Mouse (Mus musculus): Measurements from ENCODE around the gene Cycs. TPM values are rescaled to one million over a fixed set of nuclear protein-coding genes. Genes with fewer than 3 reads are reported as not detected.
A peak's percentile ranks its signal among the peaks of the same experiment; 100 is the strongest.
"Not testable (repeated sequence)": the region's sequence is repeated elsewhere in the genome, so short reads cannot be mapped to it uniquely, and the experiment has no call there.

Gene Cycs
- total RNA-seq (2021), result 10 to 100 TPM; 41.3 to 49.1 TPM
- long read RNA-seq, experiment 1, transcript Cycs-202 (3 exons, 3,123 nt), result major isoform, 363 of 374 reads
- long read RNA-seq, experiment 1, partial matches to known transcripts, result 0 of 374 reads
- long read RNA-seq, experiment 1, other reads (novel, unspliced or antisense), result 8 of 374 reads
- long read RNA-seq, experiment 2, transcript Cycs-202 (3 exons, 3,123 nt), result major isoform, 225 of 236 reads
- long read RNA-seq, experiment 2, partial matches to known transcripts, result 6 of 236 reads
- long read RNA-seq, experiment 2, other reads (novel, unspliced or antisense), result 3 of 236 reads

DNA sequence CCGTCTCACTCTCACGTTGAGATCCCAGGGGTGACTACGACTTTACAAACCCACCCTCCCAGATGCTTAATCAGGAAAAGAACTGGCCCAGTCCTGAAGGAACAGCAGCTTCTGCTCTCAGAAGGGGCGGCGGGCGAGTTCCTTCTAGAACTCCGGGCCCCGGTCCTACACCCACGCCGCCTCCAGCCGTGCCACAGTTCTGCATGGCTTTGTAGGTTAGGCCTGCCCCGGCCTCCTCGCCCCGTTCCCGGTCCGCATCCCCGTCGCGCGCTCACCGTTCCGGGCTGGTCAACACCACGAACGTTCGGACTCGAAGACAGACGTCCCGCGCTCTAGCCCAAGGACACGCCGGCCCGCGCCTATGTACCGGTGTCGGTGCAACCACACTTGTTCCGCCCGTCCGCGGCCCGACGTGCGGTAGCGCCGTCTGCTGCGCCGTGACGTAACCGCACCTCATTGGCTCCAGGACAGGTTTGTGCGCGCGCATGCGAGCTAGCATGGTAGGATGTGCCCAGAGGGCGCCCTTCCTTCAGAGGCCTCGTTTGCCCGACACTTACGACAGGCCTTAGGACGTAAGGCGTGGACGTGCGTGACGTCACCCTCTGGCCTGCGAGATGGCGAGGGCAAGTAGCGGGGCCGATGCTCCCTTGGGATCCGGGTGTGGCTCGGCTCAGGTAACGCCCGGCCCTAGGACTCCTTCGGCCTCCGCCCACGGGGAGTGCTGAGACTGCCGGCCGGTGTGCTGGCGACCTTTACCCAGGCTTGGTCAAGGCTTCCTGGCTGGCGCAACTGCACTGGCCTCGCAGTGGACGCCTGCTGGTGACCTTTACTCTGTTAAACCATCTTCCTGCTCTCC is at the start of gene Cycs:
Gene Cycs, minus strand, starts transcription at position 398 of the 856 bp plus-strand sequence.
- peak; percentile 96 to 99 for DNase-seq (ENCODE audit: low spot score in 2 of 2)

DNA sequence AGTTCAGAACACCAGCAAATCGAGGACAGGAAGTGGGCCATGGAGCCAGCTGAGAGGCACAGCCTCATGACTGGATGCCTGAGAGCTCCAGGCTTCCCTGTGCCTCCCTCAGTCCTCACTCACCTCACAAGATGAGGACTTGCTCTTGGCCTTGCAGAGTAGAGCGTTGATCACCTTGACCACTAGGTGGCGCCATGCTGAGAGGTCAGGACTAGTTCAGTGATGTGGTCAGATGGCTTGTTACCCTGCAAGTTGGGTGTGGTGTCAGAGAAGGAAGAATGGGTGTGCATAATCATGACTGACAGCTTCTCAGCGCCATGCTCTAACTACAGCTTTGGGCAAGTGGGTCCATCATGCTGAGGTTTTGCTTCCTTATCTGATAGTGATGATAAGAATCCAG is 35.3 kb upstream of the Cycs start:
- no peak for DNase-seq (ENCODE audit: low spot score in 2 of 2)

GRCm38 (mm10) chr6:50598560-50598959 is 32.2 kb upstream of the Cycs start:
- DNase-seq (ENCODE audit: low spot score in 2 of 2), result no peak

DNA sequence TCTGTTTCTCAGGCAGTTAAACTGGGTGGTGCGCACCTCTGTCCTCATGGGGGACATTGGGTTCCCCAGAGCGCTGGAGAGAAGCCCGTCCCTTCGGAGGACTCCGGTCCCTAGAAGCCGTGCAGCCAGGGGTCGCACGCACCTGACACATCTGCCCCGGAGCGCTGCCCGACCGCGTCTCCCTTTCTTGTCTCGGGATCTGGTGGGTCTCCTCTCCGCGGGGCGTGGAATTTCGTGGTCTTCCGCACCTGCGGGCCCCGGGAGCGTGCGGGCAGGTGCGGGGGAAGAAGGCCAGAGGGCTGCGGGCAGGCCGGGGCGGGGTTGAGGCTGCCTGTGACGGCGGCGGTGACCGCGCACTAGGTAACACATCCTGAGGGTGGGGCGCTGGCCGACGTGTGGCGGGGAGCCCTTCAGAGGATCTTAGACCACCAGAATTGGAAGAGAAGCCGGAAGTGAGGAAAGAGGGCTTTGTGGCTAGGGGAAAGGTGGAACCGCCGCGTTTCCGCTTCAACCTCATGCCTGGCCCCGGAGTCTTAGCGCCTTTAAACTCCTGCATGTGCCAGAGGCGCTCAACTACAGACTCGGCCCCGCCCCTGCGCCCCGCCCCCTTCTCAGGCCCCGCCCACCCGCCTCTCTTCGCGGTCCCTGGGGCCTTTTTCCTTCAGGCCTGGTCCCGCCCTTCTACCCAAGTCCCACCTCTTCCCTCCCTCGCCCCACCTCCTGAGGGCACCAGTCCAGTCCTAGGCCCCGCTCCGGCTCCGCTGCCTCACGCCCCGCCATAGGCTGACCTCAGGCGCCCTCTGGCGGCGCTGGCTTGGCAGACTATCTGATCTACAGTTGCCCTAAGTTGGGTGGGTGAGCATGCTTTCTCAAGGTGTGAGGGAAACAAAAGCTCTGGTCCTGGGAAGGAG is 30.2 kb upstream of the Cycs start, which contains the start of gene 4921507P07Rik:
Gene 4921507P07Rik, minus strand, starts transcription at position 332 of the 911 bp plus-strand sequence.
- DNase-seq (ENCODE audit: low spot score in 2 of 2), result peak; percentile 83 to 92

DNA sequence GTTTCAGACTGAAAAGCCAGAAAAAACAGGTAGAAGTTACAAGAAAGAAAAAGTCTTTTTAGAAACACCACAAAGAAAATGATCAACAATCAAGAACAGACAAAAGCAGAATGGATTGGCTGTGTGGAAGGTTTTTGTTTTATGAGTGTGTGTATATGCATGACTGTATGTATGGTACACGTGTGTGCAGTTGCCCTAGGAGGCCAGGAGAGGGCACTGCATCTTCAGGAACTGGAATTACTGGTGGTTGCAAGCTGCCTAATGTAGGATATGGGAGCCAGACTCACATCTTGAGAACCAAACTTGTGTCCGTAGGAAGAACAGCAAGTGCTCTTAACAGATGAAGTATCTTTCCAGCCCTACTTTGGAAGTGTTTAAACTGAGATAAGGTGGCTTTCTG is 28.0 kb upstream of the Cycs start:
- no peak for DNase-seq (ENCODE audit: low spot score in 2 of 2)

DNA sequence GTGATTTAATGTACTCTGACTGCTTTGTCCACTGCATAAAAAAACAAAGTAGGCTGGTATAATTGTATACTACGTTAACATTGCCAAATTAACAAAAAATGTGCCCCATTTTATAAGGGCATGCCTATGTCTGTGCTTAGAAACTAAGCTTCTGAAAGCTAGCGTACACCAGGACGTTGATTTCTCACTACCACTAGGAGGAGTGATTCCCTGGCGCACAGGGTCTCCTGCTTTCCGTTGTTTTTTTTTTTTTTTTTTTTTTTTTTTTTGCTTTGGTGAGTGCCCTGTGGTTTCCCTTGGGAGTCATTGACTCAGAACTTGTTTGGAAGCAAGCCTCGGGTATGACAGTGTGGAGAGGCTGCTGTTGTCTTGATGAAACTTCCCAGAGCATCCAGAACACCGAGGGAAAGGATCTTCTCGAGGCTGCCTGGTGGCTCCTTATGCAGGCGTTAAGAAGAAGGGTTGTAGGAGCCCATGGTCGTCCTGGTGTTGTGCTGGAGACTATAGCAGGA is 27.1 kb upstream of the Cycs start:
- no peak for DNase-seq (ENCODE audit: low spot score in 2 of 2)

- no peak for DNase-seq (ENCODE audit: low spot score in 2 of 2)
Measured at GRCm38 (mm10) chr6:50590234-50590633, 23.9 kb upstream of the Cycs start.

- DNase-seq (ENCODE audit: low spot score in 2 of 2), result no peak
Measured at GRCm38 (mm10) chr6:50588251-50588650, 21.9 kb upstream of the Cycs start.

DNA sequence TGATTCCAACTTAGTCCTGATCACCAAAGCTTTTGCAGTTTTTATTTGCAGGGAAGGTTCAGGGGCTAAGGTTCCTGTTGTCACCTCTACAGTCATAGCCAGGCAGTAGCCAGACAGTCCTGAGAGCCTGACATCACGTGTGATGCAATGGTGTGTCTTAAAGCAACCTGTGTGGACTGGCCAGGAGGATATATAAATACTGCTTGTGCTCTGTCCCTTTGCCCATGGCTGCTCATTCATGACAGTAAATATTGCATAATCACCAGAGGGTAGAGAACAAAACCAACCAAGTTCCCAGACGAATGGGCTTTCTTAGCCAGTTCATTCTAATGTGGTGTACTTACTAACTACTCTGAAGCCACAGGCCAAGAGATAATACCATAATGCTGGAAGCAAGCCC is 21.1 kb upstream of the Cycs start:
- DNase-seq (ENCODE audit: low spot score in 2 of 2), result no peak

DNA sequence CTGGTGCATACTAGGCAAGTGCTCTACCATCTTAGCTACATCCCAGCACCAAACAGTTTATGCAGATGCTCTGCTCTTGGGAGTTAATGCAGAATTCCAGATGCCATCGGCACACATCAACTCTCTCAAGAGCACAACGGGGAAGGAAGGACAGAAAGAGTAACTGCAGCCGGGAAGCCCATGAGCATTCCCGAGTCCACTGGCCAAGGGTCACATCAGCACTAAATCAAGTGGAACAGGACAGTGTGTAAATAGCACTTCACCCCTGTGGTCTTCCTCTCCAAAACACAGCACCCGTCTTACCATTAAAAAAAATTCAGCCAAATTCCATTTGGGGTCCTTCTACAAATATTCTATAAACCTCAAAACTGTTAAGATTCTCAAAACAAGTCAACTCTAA is 20.0 kb upstream of the Cycs start:
- DNase-seq (ENCODE audit: low spot score in 2 of 2), result no peak

- DNase-seq (ENCODE audit: low spot score in 2 of 2), result no peak
Measured at GRCm38 (mm10) chr6:50585733-50586132, 19.4 kb upstream of the Cycs start.

DNA sequence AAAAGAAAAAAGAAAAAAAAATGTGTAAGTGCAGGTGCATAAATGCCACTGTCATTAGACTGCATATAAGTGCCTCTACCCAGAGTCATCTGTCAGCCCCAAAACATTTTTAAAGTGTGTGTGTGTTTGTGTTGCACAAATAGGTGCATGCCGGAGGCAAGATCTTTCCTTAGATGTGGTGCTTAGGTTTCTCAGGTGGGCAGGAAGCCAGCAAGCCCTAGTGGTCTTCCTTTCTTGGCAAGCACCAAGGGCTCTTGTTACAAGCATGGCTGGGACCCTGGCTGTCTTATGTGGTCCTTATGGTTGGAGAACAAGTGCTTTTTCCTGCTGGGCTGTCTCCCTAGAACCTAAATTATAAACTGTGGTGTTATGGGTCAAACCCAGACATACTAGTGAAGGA is 5.3 kb upstream of the Cycs start:
- no peak for DNase-seq (ENCODE audit: low spot score in 2 of 2)

DNA sequence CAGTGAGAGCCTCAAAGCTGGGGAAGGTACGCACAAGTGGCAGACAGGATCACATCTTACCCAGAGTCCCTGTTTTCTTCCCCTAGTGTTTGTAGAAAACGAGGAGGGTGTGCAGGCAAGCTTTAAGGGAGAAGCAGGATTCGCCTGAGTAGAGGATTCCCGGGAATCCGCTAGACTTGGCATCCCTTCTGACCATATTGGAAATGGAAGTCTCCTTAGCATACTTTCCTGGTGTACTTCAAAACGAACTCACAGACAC is 588 bp upstream of the Cycs start:
- no peak for DNase-seq (ENCODE audit: low spot score in 2 of 2)

DNA sequence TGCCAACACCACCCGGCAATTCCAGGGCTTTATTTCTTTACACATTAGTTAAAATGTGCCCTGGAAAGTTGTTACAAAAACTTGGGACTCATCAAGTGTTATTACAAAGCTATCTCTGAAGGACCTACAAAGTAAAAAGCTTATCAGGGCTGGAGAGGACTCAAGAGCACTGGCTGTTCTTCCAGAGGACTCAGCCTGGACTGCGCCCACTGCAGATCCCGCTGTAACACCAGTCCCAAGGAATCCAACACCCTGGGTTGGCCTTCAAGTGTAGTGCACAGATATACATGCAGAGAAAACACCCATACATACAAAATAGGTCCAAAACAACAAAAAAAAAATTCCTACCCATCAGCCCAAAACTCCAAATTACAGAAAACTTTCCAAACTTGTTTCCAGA is 2.7 kb downstream of the Cycs start:
- DNase-seq (ENCODE audit: low spot score in 2 of 2), result no peak

DNA sequence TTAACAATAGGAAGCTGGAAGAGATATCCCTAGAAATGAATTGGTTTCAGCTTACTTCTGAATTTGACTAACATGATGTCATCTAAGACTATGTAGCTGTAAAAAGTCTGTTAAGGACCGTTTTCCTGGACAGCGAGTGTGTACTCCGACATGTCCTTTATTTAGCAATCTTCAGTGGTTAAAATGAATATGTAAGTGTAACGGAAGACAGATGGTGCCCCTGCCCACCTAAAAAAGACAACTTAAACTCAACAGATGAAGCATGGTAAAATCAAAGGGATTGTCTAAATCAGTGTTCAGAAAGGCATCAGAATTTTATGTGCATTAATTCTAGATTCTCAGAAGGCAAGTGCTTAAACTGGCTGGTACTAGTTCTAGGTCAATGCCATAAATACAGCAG is 3.9 kb downstream of the Cycs start:
- DNase-seq (ENCODE audit: low spot score in 2 of 2), result no peak

GRCm38 (mm10) chr6:50560776-50561175 is 5.6 kb downstream of the Cycs start:
- DNase-seq (ENCODE audit: low spot score in 2 of 2), result no peak

GRCm38 (mm10) chr6:50558877-50559276 is 7.5 kb downstream of the Cycs start:
- DNase-seq (ENCODE audit: low spot score in 2 of 2), result no peak

GRCm38 (mm10) chr6:50557566-50557965 is 8.8 kb downstream of the Cycs start:
- DNase-seq (ENCODE audit: low spot score in 2 of 2), result no peak

- not testable (repeated sequence) for DNase-seq (ENCODE audit: low spot score in 2 of 2)
Measured at GRCm38 (mm10) chr6:50554223-50554622, 12.1 kb downstream of the Cycs start.

- DNase-seq (ENCODE audit: low spot score in 2 of 2), result no peak
Measured at GRCm38 (mm10) chr6:50552881-50553518, 13.3 kb downstream of the Cycs start.

- DNase-seq (ENCODE audit: low spot score in 2 of 2), result no peak
Measured at GRCm38 (mm10) chr6:50549791-50550190, 16.5 kb downstream of the Cycs start.

All from adrenal gland, postnatal 4 days (tissue).